Mouse (Mus musculus) brown adipose tissue, adult 24 weeks (tissue): ENCODE results near the gene Ocm. TPM values are rescaled to one million over a fixed set of nuclear protein-coding genes. Genes with fewer than 3 reads are reported as not detected.
"Not testable (repeated sequence)": the region's sequence is repeated elsewhere in the genome, so short reads cannot be mapped to it uniquely, and the experiment has no call there.

Experiments
- H3K27ac ChIP-seq: fragments of 200-500 bp; replicated peaks from 2 replicates; pipeline ENCODE4 v1.5.1; 2012; ENCODE audit warnings: low read depth, mild to moderate bottlenecking, low read length
- H3K4me1 ChIP-seq: fragments of 200-500 bp; 2 replicates; pipeline ENCODE4 v1.6.1; 2012; ENCODE audit warnings: low read length, mixed read lengths; ENCODE audit not compliant: control insufficient read depth, insufficient read depth, insufficient read length
- H3K4me3 ChIP-seq: fragments of 200-500 bp; 2 replicates; pipeline ENCODE4 v1.5.1; 2012; ENCODE audit warnings: low read depth, mild to moderate bottlenecking, low read length, moderate library complexity; ENCODE audit not compliant: insufficient read depth
- polyA plus RNA-seq: library from polyadenylated mRNA; stranded (reverse); fragments of >200 nt; gene quantifications from 2 replicates; pipeline ENCODE4 v1.2.4, GENCODE M21; 2012; ENCODE audit not compliant: missing spikeins, insufficient read depth, insufficient read length

Ocm gene
- polyA plus RNA-seq, 1 experiment, result not detected

DNA sequence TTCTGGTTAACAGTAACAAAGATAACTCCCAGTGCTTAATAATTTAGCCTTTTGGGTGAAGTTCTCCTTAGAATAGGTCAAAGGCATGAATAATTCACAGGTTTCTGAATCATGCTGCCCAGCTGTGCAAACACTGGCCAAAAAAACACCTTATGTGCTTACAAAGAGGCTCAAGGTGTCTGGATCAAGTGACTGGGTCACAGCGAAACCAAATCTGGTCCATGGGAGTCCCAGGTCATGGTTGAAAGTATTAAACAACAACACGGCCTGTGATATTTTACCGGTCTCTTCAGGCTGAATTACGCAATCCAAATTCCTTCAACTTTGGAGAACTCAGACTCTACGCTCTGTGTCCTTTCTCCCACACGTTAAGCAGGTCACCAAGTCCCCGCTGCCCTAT is 6.0 kb upstream of the Ocm start:
- no peak overlapping the region for H3K4me3 ChIP-seq
- no peak overlapping the region for H3K27ac ChIP-seq
- no peaks in the 10 kb centered on the region for H3K4me1 ChIP-seq

GRCm38 (mm10) chr5:144015845-144016244 is 10.6 kb downstream of the Ocm start:
- no peak overlapping the region for H3K4me3 ChIP-seq
- H3K4me1 ChIP-seq, result peaks cover 3% of the 10 kb centered on the region
- no peak overlapping the region for H3K27ac ChIP-seq

DNA sequence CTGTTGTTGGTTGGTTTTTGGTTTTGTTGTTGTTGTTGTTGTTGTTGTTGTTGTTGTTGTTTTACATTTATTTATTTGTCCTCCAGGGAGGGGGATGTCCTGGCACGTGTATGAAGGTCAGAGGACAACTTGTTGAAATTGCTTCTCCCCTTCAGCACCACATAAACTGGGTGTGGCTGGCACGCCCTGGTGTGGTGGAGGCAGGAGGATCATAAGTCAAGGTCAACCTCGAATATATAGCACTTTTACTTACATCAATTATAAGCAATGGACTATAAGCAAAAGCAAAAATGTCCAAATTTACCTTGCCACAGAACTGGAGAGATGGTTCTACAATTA is 11.2 kb downstream of the Ocm start:
- Histone ChIP-seq H3K4me1 (peaks cover 3% of the 10 kb centered on the region), H3K4me3 (peak overlapping the region; percentile 65), H3K27ac (0 out of 2 replicates have a peak overlapping the region, but pooled peaks have one; percentile 44)

DNA sequence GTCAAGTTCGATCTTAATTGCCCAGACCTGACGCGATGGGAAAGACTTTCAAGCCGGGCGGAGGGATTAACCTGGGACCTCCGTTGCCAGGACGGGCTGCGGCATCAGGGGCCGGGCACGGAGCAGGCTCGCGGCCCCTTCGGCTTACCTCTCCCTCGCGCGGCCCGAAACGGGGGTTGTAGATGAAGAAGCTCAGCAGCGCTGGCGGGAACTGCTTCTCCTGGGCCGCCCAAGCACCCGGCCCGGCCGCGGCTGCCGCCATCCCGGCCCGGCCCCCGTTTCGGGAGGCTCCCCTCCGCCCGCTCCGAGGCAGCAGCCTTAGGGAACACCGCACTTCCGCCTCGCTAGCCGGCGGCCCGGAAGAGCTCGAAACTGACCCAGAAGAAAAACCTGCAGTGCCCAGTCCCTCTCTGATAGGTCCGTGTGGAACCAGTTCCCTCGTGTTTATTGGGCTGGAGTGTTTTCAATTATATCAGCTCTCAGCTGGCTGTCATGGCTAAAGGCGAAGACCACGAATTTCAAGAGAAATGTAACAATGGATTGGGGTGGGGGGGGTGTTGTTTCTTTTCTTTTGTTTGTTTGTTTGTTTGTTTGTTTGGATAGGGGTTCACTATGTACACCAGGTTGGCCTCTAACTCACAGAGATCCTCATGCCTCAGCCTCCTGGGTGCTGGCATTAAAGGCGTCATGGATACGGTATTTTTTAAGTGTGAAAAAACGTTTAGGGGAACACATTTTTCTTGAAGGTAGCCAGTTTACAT is 11.7 kb downstream of the Ocm start, which contains the start of gene Ccz1:
Ccz1 (minus strand) TSS at position 327 of the 761 bp plus-strand sequence.
- peaks cover 3% of the 10 kb centered on the region for H3K4me1 ChIP-seq
- H3K27ac ChIP-seq, result peak within 1 kb of the TSS; percentile 45
- H3K4me3 ChIP-seq, result peak within 1 kb of the TSS; percentile 98

DNA sequence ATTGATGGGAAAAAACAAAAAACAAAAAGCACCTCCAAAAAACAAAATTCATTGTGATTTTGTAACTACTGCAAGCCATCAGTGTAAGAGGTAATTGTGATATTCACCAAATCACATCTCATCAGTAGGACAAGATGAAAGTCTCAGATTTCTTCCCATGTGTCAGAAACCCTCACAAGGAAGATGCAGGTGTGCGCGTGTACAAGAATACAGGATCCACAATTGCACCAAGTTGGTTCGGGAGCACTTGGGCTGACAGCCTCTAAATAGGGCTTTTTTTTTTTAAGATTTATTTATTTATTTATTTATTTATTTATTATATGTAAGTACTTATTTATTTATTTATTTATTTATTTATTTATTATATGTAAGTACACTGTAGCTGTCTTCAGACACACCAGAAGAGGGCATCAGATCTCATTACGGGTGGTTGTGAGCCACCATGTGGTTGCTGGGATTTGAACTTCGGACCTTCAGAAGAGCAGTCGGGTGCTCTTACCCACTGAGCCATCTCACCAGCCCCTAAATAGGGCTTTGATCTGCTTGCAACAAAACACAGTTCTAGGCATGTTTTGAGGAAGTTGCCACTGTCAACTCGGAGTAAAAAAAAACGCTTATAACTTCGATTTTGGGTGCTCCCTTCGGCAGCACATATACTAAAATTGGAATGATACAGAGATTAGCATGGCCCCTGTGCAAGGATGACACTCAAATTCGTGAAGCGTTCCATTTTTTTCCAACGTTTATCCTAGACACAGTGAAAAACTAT is 12.9 kb downstream of the Ocm start:
- H3K4me1 ChIP-seq, H3K27ac ChIP-seq: not testable (repeated sequence)
- peak overlapping the region; percentile 39 for H3K4me3 ChIP-seq

DNA sequence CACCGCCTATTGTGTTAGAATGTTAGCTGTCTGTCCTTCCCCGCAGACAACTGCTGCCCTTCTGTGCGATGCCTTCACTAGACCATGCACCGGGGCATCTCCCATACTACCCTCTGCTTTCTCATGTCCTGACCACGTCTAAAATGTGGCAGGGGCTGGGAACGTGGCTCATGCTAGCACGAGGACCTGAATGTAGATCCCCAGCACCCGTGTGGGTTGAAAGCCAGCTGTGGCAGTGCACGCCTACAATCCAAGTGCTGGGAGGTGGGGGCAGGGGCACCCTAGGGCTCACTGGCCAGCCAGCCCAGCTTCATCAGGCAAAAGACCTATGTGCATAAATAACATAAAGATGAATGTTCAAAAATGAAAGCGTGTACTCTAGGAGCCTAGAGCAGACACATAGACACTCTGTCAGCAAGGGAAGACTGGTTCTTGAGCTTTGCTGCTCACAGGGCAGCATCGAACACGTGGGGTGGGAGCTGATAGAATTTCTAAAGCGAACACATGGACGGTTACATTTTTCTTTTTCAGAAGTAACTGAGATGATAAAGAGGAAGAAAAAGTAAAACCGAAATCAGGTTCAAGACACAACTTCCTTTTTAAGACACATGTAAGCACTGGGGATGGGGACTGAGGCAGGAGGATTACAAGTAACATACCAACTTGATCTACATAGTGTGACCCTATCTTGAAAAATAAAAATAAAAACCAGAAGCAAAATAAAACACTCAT is 23.8 kb downstream of the Ocm start:
- no peaks in the 10 kb centered on the region for H3K4me1 ChIP-seq
- H3K4me3 ChIP-seq, result no peak overlapping the region
- H3K27ac ChIP-seq, result no peak overlapping the region

DNA sequence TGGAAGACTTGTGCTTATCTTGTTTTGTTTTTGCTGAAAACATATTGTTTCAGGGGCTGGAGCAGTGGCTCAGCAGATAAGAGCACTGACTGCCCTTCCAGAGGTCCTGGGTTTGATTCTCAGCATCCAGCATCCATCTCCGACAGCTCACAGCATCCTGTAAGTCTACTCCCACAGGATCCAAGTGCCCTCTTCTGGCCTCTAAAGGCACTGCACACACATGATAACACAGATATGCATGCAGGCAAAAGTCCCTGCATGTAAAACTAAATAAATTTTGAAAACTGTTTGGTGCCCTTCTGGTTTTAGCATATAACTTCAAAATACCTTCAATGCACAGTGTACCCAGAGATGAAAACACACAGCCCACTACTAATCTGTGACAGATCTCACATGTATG is 27.1 kb downstream of the Ocm start:
- Histone ChIP-seq H3K27ac (no peak overlapping the region), H3K4me1 (no peaks in the 10 kb centered on the region), H3K4me3 (no peak overlapping the region)

- H3K4me3 ChIP-seq, result no peak overlapping the region
- H3K27ac ChIP-seq, result no peak overlapping the region
Measured at GRCm38 (mm10) chr5:143994632-143995365, 31.7 kb downstream of the Ocm start.

GRCm38 (mm10) chr5:143993849-143994248 is 32.6 kb downstream of the Ocm start:
- Histone ChIP-seq H3K4me3 (no peak overlapping the region), H3K27ac (no peak overlapping the region), H3K4me1 (no peaks in the 10 kb centered on the region)

More at GRCm38 (mm10) chr5:143994632-143995365, 31.7 kb downstream of the Ocm start:
- no peaks in the 10 kb centered on the region for H3K4me1 ChIP-seq

DNA sequence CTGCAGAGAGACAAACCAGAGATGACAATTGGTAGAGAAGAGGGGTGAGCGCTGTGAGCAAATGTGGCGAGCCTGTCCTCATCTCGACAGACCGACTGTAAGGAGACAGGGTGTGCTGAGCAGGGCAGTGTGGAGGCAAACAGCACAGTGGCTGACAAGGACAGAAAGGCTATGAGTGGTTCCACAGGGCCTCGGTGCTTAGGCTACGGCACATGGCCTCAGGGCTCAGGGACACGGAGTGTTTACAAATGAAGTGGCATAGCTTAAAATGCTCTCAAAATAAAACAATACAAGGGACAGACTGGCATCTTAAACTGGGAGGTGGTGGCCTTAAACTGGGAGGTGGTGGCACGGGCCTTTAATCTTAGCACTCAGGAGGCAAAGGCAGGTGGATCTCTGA is 33.2 kb downstream of the Ocm start:
- Histone ChIP-seq H3K4me1 (no peaks in the 10 kb centered on the region), H3K27ac (no peak overlapping the region), H3K4me3 (no peak overlapping the region)

- Histone ChIP-seq H3K4me1 (no peaks in the 10 kb centered on the region), H3K4me3 (no peak overlapping the region), H3K27ac (no peak overlapping the region)
Measured at GRCm38 (mm10) chr5:143992661-143993060, 33.8 kb downstream of the Ocm start.

GRCm38 (mm10) chr5:143990086-143990485 is 36.4 kb downstream of the Ocm start:
- no peak overlapping the region for H3K27ac ChIP-seq
- H3K4me1 ChIP-seq, result no peaks in the 10 kb centered on the region
- no peak overlapping the region for H3K4me3 ChIP-seq

GRCm38 (mm10) chr5:143989046-143989445 is 37.4 kb downstream of the Ocm start:
- Histone ChIP-seq H3K4me1 (no peaks in the 10 kb centered on the region), H3K4me3 (no peak overlapping the region), H3K27ac (no peak overlapping the region)

- Histone ChIP-seq H3K27ac (no peak overlapping the region), H3K4me3 (no peak overlapping the region), H3K4me1 (no peaks in the 10 kb centered on the region)
Measured at GRCm38 (mm10) chr5:143987596-143987995, 38.9 kb downstream of the Ocm start.

GRCm38 (mm10) chr5:143985381-143985780 is 41.1 kb downstream of the Ocm start:
- Histone ChIP-seq H3K4me1 (no peaks in the 10 kb centered on the region), H3K27ac (no peak overlapping the region), H3K4me3 (no peak overlapping the region)
